Mouse (Mus musculus): ENCODE measurements around the gene B4galnt3.
"Not testable (repeated sequence)": the region's sequence is repeated elsewhere in the genome, so short reads cannot be mapped to it uniquely, and the experiment has no call there.

B4galnt3 gene

GRCm38 (mm10) chr6:120294056-120294784, at the start of gene B4galnt3, which contains the start of gene D330020A13Rik:
Gene B4galnt3, minus strand, starts transcription at chr6:120294559.
Gene D330020A13Rik, plus strand, starts transcription at chr6:120294364.
- DNase-seq (ENCODE audit: low read depth, low spot score) = peak; percentile 14

GRCm38 (mm10) chr6:120343992-120344391, 49.6 kb upstream of the B4galnt3 start:
- DNase-seq (ENCODE audit: low read depth, low spot score) = no peak

- no peak for DNase-seq (ENCODE audit: low read depth, low spot score)
Measured at GRCm38 (mm10) chr6:120332351-120332750, 38.0 kb upstream of the B4galnt3 start.

GRCm38 (mm10) chr6:120324295-120324927, 30.1 kb upstream of the B4galnt3 start:
- DNase-seq (ENCODE audit: low read depth, low spot score) = peak; percentile 81

- no peak for DNase-seq (ENCODE audit: low read depth, low spot score)
Measured at GRCm38 (mm10) chr6:120320369-120320768, 26.0 kb upstream of the B4galnt3 start.

- DNase-seq (ENCODE audit: low read depth, low spot score) = no peak
Measured at GRCm38 (mm10) chr6:120319129-120319528, 24.8 kb upstream of the B4galnt3 start.

- DNase-seq (ENCODE audit: low read depth, low spot score) = no peak
Measured at GRCm38 (mm10) chr6:120318303-120318940, 24.1 kb upstream of the B4galnt3 start.

- no peak for DNase-seq (ENCODE audit: low read depth, low spot score)
Measured at GRCm38 (mm10) chr6:120312443-120312842, 18.1 kb upstream of the B4galnt3 start.

GRCm38 (mm10) chr6:120309787-120310186, 15.4 kb upstream of the B4galnt3 start:
- DNase-seq (ENCODE audit: low read depth, low spot score) = no peak

- DNase-seq (ENCODE audit: low read depth, low spot score) = no peak
Measured at GRCm38 (mm10) chr6:120309338-120309737, 15.0 kb upstream of the B4galnt3 start.

GRCm38 (mm10) chr6:120306859-120307594, 12.7 kb upstream of the B4galnt3 start:
- DNase-seq (ENCODE audit: low read depth, low spot score) = no peak

GRCm38 (mm10) chr6:120302755-120303316, 8.5 kb upstream of the B4galnt3 start:
- DNase-seq (ENCODE audit: low read depth, low spot score) = no peak

GRCm38 (mm10) chr6:120301137-120301536, 6.8 kb upstream of the B4galnt3 start:
- peak; percentile 11 for DNase-seq (ENCODE audit: low read depth, low spot score)

GRCm38 (mm10) chr6:120296589-120296988, 2.2 kb upstream of the B4galnt3 start:
- DNase-seq (ENCODE audit: low read depth, low spot score) = not testable (repeated sequence)

GRCm38 (mm10) chr6:120294785-120295133, 400 bp upstream of the B4galnt3 start:
- DNase-seq (ENCODE audit: low read depth, low spot score) = peak; percentile 14

GRCm38 (mm10) chr6:120291396-120292009, 2.9 kb downstream of the B4galnt3 start:
- DNase-seq (ENCODE audit: low read depth, low spot score) = no peak

GRCm38 (mm10) chr6:120289430-120289829, 4.9 kb downstream of the B4galnt3 start:
- DNase-seq (ENCODE audit: low read depth, low spot score) = no peak

- no peak for DNase-seq (ENCODE audit: low read depth, low spot score)
Measured at GRCm38 (mm10) chr6:120288541-120288940, 5.8 kb downstream of the B4galnt3 start.

GRCm38 (mm10) chr6:120287279-120287678, 7.1 kb downstream of the B4galnt3 start:
- no peak for DNase-seq (ENCODE audit: low read depth, low spot score)

- DNase-seq (ENCODE audit: low read depth, low spot score) = no peak
Measured at GRCm38 (mm10) chr6:120276874-120277449, 17.4 kb downstream of the B4galnt3 start.

- DNase-seq (ENCODE audit: low read depth, low spot score) = no peak
Measured at GRCm38 (mm10) chr6:120275301-120275700, 19.1 kb downstream of the B4galnt3 start.

Data from embryo, embryonic 11.5 days (tissue).